12 mouse cellular contexts compared by ENCODE assay signal in the genomic region with DNA sequence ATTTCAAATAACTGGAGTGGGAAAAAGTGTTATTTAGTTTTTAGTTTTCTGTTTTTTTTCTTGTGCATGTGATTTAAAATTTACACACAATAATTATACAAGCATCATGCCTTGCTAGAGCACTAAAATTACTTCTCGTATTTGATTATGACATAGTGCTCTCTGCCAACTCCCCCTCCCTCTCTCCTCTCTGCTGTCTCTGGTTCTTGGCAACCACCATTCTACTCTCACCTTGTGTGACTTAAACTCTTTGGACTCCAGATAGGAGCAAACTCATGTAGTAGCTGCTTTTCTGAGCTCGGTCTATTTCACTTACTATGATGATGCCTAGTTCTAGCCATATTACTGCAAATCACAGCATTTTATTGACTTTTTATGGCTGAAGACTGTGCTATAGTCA. TPM values are rescaled to one million over a fixed set of nuclear protein-coding genes. Genes with fewer than 3 reads are reported as not detected.
DNase-seq lines count a peak whose midpoint lies in the region.
"Had no signal": no experiment of that assay in that cellular context is flagged by ENCODE, and none has a peak within 500 bp of the region (broad histone marks: within the 10 kb centered on the region; RNA-seq: fewer than 3 reads in every experiment).

No protein-coding gene starts in this region.

- DNase-seq in cerebellum, adult 9-10 months: peak; percentile 61
- no peak for DNase-seq in cerebellum, postnatal 4 days (ENCODE audit: low spot score in 2 of 2)
- peak; percentile 20 to 21 for DNase-seq in heart, adult 18-20 months
- no peak for DNase-seq in heart, adult 8-10 months (ENCODE audit: low spot score)
- DNase-seq in layer of hippocampus, adult 9-11 months: peak; percentile 10
- no peak for DNase-seq in layer of hippocampus, adult 11-12 months (ENCODE audit: low spot score)
- DNase-seq in urinary bladder, adult 2 months (ENCODE audit: low spot score): no peak
- DNase-seq: adrenal gland, postnatal 10 days; adrenal gland, postnatal 36 days; B cell, adult 2 months; gastrocnemius, postnatal 10 days; gastrocnemius, postnatal 36 days had no signal

RNA-seq across cellular contexts. Expression of a gene that starts 18.8 kb away (rescaled TPM):
- 10 to 100 TPM; 51.8 to 70.6 TPM for total RNA-seq in heart, adult 18-20 months (2021)
- 10 to 100 TPM; 50.3 to 81.7 (median 64.1) TPM for total RNA-seq in heart, adult 8-10 months (2022)
- polyA plus RNA-seq in urinary bladder, adult 2 months (2012; rRNA removed): 1.0 and 1.4 TPM in 2 replicates

Comparison
In these comparisons a context has a peak if more than half of its experiments do, and no peak if none do; other contexts are left out.
1. DNase-seq: peak in cerebellum, adult 9-10 months (single experiment), heart, adult 18-20 months (2 of 2) and layer of hippocampus, adult 9-11 months (single experiment); none in cerebellum, postnatal 4 days (0 of 2), heart, adult 8-10 months (single experiment), layer of hippocampus, adult 11-12 months (single experiment) and urinary bladder, adult 2 months (single experiment).